Mouse (Mus musculus) neural tube, embryonic 14.5 days (tissue): ENCODE measurements around the gene Ube2o. TPM values are rescaled to one million over a fixed set of nuclear protein-coding genes. Genes with fewer than 3 reads are reported as not detected.

ENCODE experiments used
- ATAC-seq: fragments of 200-750 bp; cut with Nextera tagmentation; 2 replicates; pipeline ENCODE4 v1.8.0; 2017; ENCODE audit warnings: low read depth, mild to moderate bottlenecking, moderate TSS enrichment, moderate library complexity
- H3K27ac ChIP-seq: fragments of 300-500 bp; sonication (generic); 2 replicates; pipeline ENCODE4 v1.5.1; 2014; ENCODE audit warnings: low read depth, mild to moderate bottlenecking, control low read depth, low read length, moderate library complexity, mixed read lengths
- H3K27me3 ChIP-seq: fragments of 300-500 bp; sonication (generic); 2 replicates; pipeline ENCODE4 v1.6.1; 2014; ENCODE audit warnings: low read length; ENCODE audit not compliant: control insufficient read depth, insufficient read depth
- H3K36me3 ChIP-seq: fragments of 300-500 bp; sonication (generic); 2 replicates; pipeline ENCODE4 v1.6.1; 2014; ENCODE audit warnings: low read length, mixed read lengths; ENCODE audit not compliant: control insufficient read depth, insufficient read depth
- H3K4me1 ChIP-seq: fragments of 300-500 bp; sonication (generic); 2 replicates; pipeline ENCODE4 v1.6.1; 2014; ENCODE audit warnings: low read length; ENCODE audit not compliant: control insufficient read depth, insufficient read depth
- H3K4me2 ChIP-seq: fragments of 300-500 bp; sonication (generic); 2 replicates; pipeline ENCODE4 v1.6.1; 2014; ENCODE audit warnings: mild to moderate bottlenecking, low read depth, low read length, control low read depth
- H3K4me3 ChIP-seq: fragments of 300-500 bp; sonication (generic); 2 replicates; pipeline ENCODE4 v1.5.1; 2014; ENCODE audit warnings: low read depth, low read length, control low read depth, mixed read lengths
- H3K9ac ChIP-seq: fragments of 300-500 bp; sonication (generic); replicated peaks from 2 replicates; pipeline ENCODE4 v1.6.1; 2014; ENCODE audit warnings: low read depth, mild to moderate bottlenecking, control low read depth, low read length, mixed read lengths
- H3K9me3 ChIP-seq: fragments of 300-500 bp; sonication (generic); 2 replicates; pipeline ENCODE4 v1.6.1; 2016; ENCODE audit warnings: low read length; ENCODE audit not compliant: control insufficient read depth
- WGBS: fragments of 180-500 bp; shearing (Covaris S2); extraction: QIAGEN DNeasy Blood & Tissue Kit; methylation state at CpG from one replicate; pipeline ENCODE4 v1.1.7; 2014; 5-methylcytosine and 5-hydroxymethylcytosine counted together
- polyA plus RNA-seq: library from polyadenylated mRNA; unstranded; fragments of >200 nt; fragmentation: Nextera tagmentation; extraction: Ambion mirVana; gene quantifications from 2 replicates; pipeline ENCODE4 v1.2.1, GENCODE M21; 2014

Ube2o gene
- polyA plus RNA-seq, 1 experiment from 2014 or later, result 30.2 TPM

- H3K27ac ChIP-seq, result no peak overlapping the region
- ATAC-seq, result no peak
- no peak overlapping the region for H3K4me3 ChIP-seq
- no peaks in the 10 kb centered on the region for H3K36me3 ChIP-seq
- H3K9me3 ChIP-seq, result no peaks in the 10 kb centered on the region
- no peak overlapping the region for H3K4me2 ChIP-seq
- H3K4me1 ChIP-seq, result peaks cover 12% of the 10 kb centered on the region; the same call in 1 of the 2 replicates
- no peaks in the 10 kb centered on the region for H3K27me3 ChIP-seq
- 75% methylated on average over 6 of the region's 6 CpGs for WGBS
- no peak overlapping the region for H3K9ac ChIP-seq
Measured at GRCm38 (mm10) chr11:116556308-116556707, 24.9 kb downstream of the Ube2o start.

DNA sequence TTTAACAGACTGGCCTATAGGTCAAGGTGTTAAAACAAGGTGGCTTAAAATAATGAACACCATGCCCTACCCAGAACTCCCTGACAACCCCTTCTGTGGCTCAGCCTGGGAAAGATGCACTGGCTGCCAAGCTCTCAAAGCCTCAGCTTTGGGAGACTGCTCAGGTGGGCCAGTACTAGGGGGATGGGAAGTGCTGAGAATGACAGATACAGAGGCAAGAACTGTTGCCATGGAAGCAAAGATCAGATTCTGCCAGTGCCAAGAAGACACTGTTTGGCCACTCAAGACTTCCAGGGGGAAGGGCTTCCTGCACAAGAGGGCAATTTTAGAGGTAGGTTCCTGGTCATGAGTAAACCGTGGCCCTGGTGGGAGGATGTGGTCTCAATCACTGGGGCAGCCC, 25.7 kb downstream of the Ube2o start:
- H3K27me3 ChIP-seq, result no peaks in the 10 kb centered on the region
- peaks cover 18% of the 10 kb centered on the region; the same call in 1 of the 2 replicates for H3K4me1 ChIP-seq
- H3K27ac ChIP-seq, result no peak overlapping the region
- H3K9me3 ChIP-seq, result no peaks in the 10 kb centered on the region
- no peaks in the 10 kb centered on the region for H3K36me3 ChIP-seq
- 76% methylated on average over 1 of the region's 1 CpGs for WGBS
- H3K4me3 ChIP-seq, result no peak overlapping the region
- no peak for ATAC-seq
- no peak overlapping the region for H3K9ac ChIP-seq
- no peak overlapping the region for H3K4me2 ChIP-seq

DNA sequence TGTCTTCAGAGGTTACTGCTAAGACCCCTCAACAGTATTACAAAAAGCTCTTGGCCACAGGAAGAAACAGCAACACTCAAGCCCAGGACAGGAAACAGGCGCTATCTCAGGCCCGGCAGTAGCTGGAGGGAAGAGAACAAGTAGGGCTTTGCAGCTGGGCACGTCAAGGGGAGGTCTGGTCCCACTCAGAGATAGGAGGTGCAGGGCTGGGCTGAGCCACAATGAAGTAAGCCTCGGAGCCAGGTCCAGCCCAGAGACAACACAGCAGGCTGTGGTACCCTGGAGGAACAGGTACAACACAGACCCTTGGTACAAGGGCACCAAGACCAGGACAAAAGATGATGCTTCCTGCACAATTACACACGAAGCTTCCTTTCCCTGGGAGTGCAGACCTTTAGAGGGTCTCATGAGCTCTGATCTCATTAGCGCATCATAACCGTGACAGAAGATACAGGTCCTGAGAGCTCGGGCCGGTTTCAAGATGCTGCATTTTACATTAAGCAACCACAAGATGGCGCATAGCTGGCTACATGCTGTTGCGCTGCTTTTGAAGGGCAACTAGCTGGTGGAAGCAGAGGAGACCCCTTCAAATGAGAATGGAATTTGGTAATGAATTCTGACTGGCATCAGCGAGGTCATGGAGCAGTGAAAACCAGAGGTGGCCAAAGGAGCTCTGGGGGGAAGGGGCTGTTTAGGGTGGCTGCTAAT, 26.9 kb downstream of the Ube2o start:
- no peak overlapping the region for H3K9ac ChIP-seq
- 48% methylated on average over 12 of the region's 12 CpGs for WGBS
- H3K27me3 ChIP-seq, result no peaks in the 10 kb centered on the region
- no peak for ATAC-seq
- H3K36me3 ChIP-seq, result no peaks in the 10 kb centered on the region
- no peaks in the 10 kb centered on the region for H3K9me3 ChIP-seq
- no peak overlapping the region for H3K4me3 ChIP-seq
- H3K27ac ChIP-seq, result no peak overlapping the region
- H3K4me2 ChIP-seq, result no peak overlapping the region
- peaks cover 18% of the 10 kb centered on the region; the same call in 1 of the 2 replicates for H3K4me1 ChIP-seq

- no peak overlapping the region for H3K9ac ChIP-seq
Measured at GRCm38 (mm10) chr11:116552194-116552593, 29.1 kb downstream of the Ube2o start.

DNA sequence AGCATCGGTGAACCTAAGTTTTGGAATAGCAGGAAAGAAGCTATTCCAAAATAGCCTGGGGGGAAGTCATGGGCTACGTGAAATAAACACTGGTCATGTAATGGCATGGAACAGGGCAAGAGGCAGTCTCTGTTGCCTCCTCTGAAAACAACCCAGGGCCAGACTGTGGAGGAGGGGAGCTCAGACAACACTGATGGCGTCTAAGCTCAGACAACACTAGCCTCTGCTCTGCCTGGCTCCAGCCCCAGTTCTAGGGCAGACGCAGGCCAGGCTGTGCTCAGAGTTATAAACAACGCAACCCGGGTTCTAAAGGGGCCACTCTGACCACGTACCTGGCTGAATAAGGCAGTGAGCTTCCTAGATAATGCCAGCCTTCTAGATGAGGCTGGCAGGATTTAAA, 30.5 kb downstream of the Ube2o start:
- H3K9me3 ChIP-seq, result no peaks in the 10 kb centered on the region
- no peak overlapping the region for H3K27ac ChIP-seq
- peaks cover 11% of the 10 kb centered on the region for H3K36me3 ChIP-seq
- H3K4me1 ChIP-seq, result peaks cover 18% of the 10 kb centered on the region; the same call in 1 of the 2 replicates
- ATAC-seq, result no peak
- H3K4me3 ChIP-seq, result no peak overlapping the region
- WGBS, result 73% methylated on average over 7 of the region's 7 CpGs
- H3K27me3 ChIP-seq, result no peaks in the 10 kb centered on the region
- no peak overlapping the region for H3K9ac ChIP-seq
- H3K4me2 ChIP-seq, result no peak overlapping the region

More at GRCm38 (mm10) chr11:116552194-116552593, 29.1 kb downstream of the Ube2o start:
- Histone ChIP-seq H3K4me2 (no peak overlapping the region), H3K4me1 (peaks cover 18% of the 10 kb centered on the region; the same call in 1 of the 2 replicates), H3K36me3 (no peaks in the 10 kb centered on the region), H3K27ac (no peak overlapping the region), H3K27me3 (no peaks in the 10 kb centered on the region), H3K9me3 (no peaks in the 10 kb centered on the region), H3K4me3 (no peak overlapping the region)
- 43% methylated on average over 1 of the region's 1 CpGs for WGBS
- no peak for ATAC-seq

DNA sequence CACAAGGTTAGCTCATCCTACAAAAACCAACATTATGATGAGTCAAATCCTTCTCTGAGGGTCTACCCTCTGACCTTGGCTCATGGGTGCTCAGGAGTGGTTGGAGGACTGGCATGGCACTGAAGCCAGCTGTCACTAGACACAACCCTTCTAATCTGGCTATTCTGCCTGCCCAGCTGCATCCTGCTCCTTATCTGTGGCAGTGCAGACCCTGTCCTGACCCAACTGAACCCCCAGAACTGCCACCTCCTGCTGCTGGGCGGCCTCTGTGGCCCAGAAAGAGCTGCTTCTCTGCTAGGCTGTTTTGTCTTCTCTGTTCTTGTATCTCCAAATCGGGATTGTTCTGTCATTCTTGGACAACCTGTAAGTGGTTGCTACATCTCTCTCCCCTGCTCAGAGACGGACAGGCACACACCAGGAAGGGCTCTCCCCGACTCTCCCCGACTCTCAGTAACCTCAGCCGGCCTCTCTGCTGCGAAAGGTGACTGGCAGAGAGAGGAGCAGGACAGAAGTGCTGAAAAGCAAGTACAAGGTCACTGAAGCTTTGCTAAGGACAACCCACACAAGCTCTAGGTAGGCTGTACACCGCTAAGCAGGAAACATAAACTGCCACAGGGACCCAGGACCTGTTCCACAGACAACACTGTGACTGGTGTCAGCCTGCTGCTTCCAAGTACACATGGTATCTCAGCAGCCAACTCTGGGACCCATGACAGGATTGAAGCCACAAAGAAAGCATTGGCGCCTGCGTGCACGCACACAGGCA, 31.8 kb downstream of the Ube2o start:
- Histone ChIP-seq H3K27ac (no peak overlapping the region), H3K36me3 (peaks cover 24% of the 10 kb centered on the region), H3K4me3 (no peak overlapping the region), H3K27me3 (no peaks in the 10 kb centered on the region), H3K9ac (no peak overlapping the region), H3K4me2 (no peak overlapping the region), H3K4me1 (peaks cover 16% of the 10 kb centered on the region; the same call in 1 of the 2 replicates), H3K9me3 (no peaks in the 10 kb centered on the region)
- no peak for ATAC-seq
- WGBS, result 92% methylated on average over 11 of the region's 11 CpGs

- no peaks in the 10 kb centered on the region for H3K9me3 ChIP-seq
- H3K36me3 ChIP-seq, result peaks cover 31% of the 10 kb centered on the region
- 0 out of 2 replicates have a peak, but pooled peaks cover 10% of the 10 kb centered on the region for H3K4me1 ChIP-seq
- ATAC-seq, result no peak
- H3K27ac ChIP-seq, result no peak overlapping the region
- H3K27me3 ChIP-seq, result no peaks in the 10 kb centered on the region
- WGBS, result 97% methylated on average over 9 of the region's 9 CpGs
- H3K4me3 ChIP-seq, result no peak overlapping the region
- H3K9ac ChIP-seq, result no peak overlapping the region
- no peak overlapping the region for H3K4me2 ChIP-seq
Measured at GRCm38 (mm10) chr11:116548780-116549179, 32.5 kb downstream of the Ube2o start.

GRCm38 (mm10) chr11:116547296-116548060, 33.8 kb downstream of the Ube2o start:
- no peak overlapping the region for H3K4me3 ChIP-seq
- no peak overlapping the region for H3K4me2 ChIP-seq
- H3K27me3 ChIP-seq, result no peaks in the 10 kb centered on the region
- H3K4me1 ChIP-seq, result 0 out of 2 replicates have a peak, but pooled peaks cover 10% of the 10 kb centered on the region
- ATAC-seq, result no peak
- H3K36me3 ChIP-seq, result peaks cover 43% of the 10 kb centered on the region
- H3K27ac ChIP-seq, result no peak overlapping the region
- 85% methylated on average over 17 of the region's 17 CpGs for WGBS
- no peak overlapping the region for H3K9ac ChIP-seq
- no peaks in the 10 kb centered on the region for H3K9me3 ChIP-seq
